Mouse (Mus musculus) liver, postnatal 0 days (tissue): Measurements from ENCODE around the gene Lancl1.

ENCODE experiments used
- CTCF ChIP-seq: sonication (generic); IDR thresholded peaks from 2 replicates; pipeline ENCODE4 v1.5.1; 2016; ENCODE audit warnings: antibody characterized with exemption, low read depth
- EP300 ChIP-seq: IDR thresholded peaks from 2 replicates; pipeline ENCODE4 v1.6.1; 2016; ENCODE audit warnings: antibody characterized with exemption, low read depth, mild to moderate bottlenecking

- no peak for TF ChIP-seq CTCF
- TF ChIP-seq EP300: no peak
Measured at GRCm38 (mm10) chr1:67022051-67022450, 16.6 kb downstream of the Lancl1 start.
